8 mouse cellular contexts compared by ENCODE assay signal in the genomic region with DNA sequence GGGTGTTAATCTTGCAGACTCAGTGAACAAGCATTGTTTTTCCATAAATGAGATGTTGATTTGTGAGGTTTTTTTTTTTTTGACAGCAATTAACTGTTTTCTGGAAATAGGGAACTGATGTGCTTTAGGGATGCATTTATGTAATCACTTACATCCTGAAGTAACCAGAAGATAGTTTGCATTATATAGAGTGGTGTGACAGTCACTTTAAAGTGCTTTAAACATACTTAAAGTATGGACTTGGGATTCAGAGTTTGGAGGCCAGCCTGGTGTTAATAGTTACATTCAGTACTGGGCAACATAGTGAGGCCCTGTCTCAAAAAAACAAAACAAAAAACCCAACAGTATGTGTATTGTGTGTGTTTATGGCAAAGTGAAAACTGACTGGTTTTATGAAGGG. TPM values are rescaled to one million over a fixed set of nuclear protein-coding genes. Genes with fewer than 3 reads are reported as not detected.
A peak's percentile ranks its signal among the peaks of the same experiment; 100 is the strongest.
DNase-seq lines count a peak whose midpoint lies in the region; ATAC-seq and TF ChIP-seq lines count a peak whose summit lies in the region.

No protein-coding gene starts in this region.

- intact Hi-C loops in heart, adult 2 months (cut with DNase I) = loop anchor here (2.0 kb wide), 1 partner anchor 47 kb away; a partner anchor contains a TSS

- no peaks in the 10 kb centered on the region for H3K27me3 ChIP-seq in heart, adult 2 months (ENCODE audit: control insufficient read depth, insufficient read depth, low read length)
- H3K27me3 ChIP-seq in ES-Bruce4 (ENCODE audit: control insufficient read depth, insufficient read depth, low read length, poor library complexity, severe bottlenecking) = no peaks in the 10 kb centered on the region
- no peaks in the 10 kb centered on the region for H3K27me3 ChIP-seq in heart, postnatal 0 days (ENCODE audit: control insufficient read depth, insufficient read depth, low read length)
- H3K27me3 ChIP-seq in liver, embryonic 16.5 days (ENCODE audit: control insufficient read depth, insufficient read depth, low read depth, low read length) = no peaks in the 10 kb centered on the region

- H3K9ac ChIP-seq in heart, adult 2 months (ENCODE audit: low read depth, low read length) = no peak overlapping the region
- peak overlapping the region; percentile 96 for H3K9ac ChIP-seq in ES-Bruce4 (ENCODE audit: low read depth, poor library complexity, severe bottlenecking)
- H3K9ac ChIP-seq in heart, postnatal 0 days (replicated peaks; ENCODE audit: low read depth, low read length) = peak overlapping the region; percentile 93; the same call in 1 of the 2 replicates
- no peak overlapping the region; the same call in 1 of the 2 replicates for H3K9ac ChIP-seq in liver, embryonic 16.5 days (ENCODE audit: low read depth, low read length)

- H3K4me2 ChIP-seq in heart, postnatal 0 days (ENCODE audit: low read depth, low read length) = peak overlapping the region; percentile 64
- peak overlapping the region; percentile 72 for H3K4me2 ChIP-seq in liver, embryonic 16.5 days (ENCODE audit: low read depth, low read length)

- peaks cover 23% of the 10 kb centered on the region for H3K36me3 ChIP-seq in heart, adult 2 months (ENCODE audit: control insufficient read depth, insufficient read depth, low read length)
- peaks cover 46% of the 10 kb centered on the region for H3K36me3 ChIP-seq in ES-Bruce4 (ENCODE audit: control insufficient read depth, insufficient read depth, low read length, poor library complexity, severe bottlenecking)
- H3K36me3 ChIP-seq in heart, postnatal 0 days (replicated peaks; ENCODE audit: control insufficient read depth, insufficient read depth, low read length) = peaks cover 32% of the 10 kb centered on the region
- peaks cover 40% of the 10 kb centered on the region for H3K36me3 ChIP-seq in liver, embryonic 16.5 days (ENCODE audit: control insufficient read depth, insufficient read depth)

- no peak for TF ChIP-seq CTCF in heart, adult 2 months (IDR thresholded peaks at IDR 0.05)
- no peak for TF ChIP-seq CTCF in ES-Bruce4 (IDR thresholded peaks at IDR 0.05; ENCODE audit: low read depth, low read length)
- no peak for TF ChIP-seq CTCF in heart, postnatal 0 days (IDR thresholded peaks at IDR 0.05; ENCODE audit: low read depth)

- H3K79me2 ChIP-seq in heart, adult 2 months (replicated peaks; ENCODE audit: control insufficient read depth, insufficient read depth, low read length) = no peaks in the 10 kb centered on the region; the same call in 1 of the 2 replicates

- H3K9me3 ChIP-seq in ES-Bruce4 (replicated peaks; ENCODE audit: control insufficient read depth, insufficient read depth, low read length, poor library complexity, severe bottlenecking) = peaks cover 7% of the 10 kb centered on the region
- no peaks in the 10 kb centered on the region for H3K9me3 ChIP-seq in heart, postnatal 0 days (replicated peaks; ENCODE audit: control insufficient read depth, low read length)
- peaks cover 2% of the 10 kb centered on the region; the same call in 1 of the 2 replicates for H3K9me3 ChIP-seq in liver, embryonic 16.5 days (replicated peaks; ENCODE audit: control insufficient read depth, low read length)

- no peak for TF ChIP-seq POLR2A in heart, adult 2 months (IDR thresholded peaks at IDR 0.05; ENCODE audit: insufficient read depth, low read depth, low read length)
- no peak for TF ChIP-seq POLR2A in ES-Bruce4 (IDR thresholded peaks at IDR 0.05; ENCODE audit: insufficient read depth, low read length)

- no peak for TF ChIP-seq EP300 in heart, adult 2 months (IDR thresholded peaks at IDR 0.05; ENCODE audit: insufficient read depth, low read depth, low read length)
- no peak for TF ChIP-seq EP300 in ES-Bruce4 (IDR thresholded peaks at IDR 0.05; ENCODE audit: insufficient read depth, low read depth, low read length)
- no peak for TF ChIP-seq EP300 in heart, postnatal 0 days (IDR thresholded peaks at IDR 0.05; ENCODE audit: low read depth)

- no peak for DNase-seq in heart, adult 2 months
- DNase-seq in heart, postnatal 4 days = no peak
- DNase-seq in heart, postnatal 0 days (ENCODE audit: low spot score) = no peak
- DNase-seq in retina, postnatal 1 day = no peak
- no peak for DNase-seq in thymus, postnatal 4 days
- DNase-seq in kidney, postnatal 4 days = no peak

- H3K4me1 ChIP-seq in heart, adult 2 months (ENCODE audit: control insufficient read depth, insufficient read depth, low read length) = peaks cover 8% of the 10 kb centered on the region
- no peaks in the 10 kb centered on the region for H3K4me1 ChIP-seq in ES-Bruce4 (ENCODE audit: control insufficient read depth, insufficient read depth, low read length)
- H3K4me1 ChIP-seq in heart, postnatal 0 days (ENCODE audit: control insufficient read depth, insufficient read depth) = peaks cover 14% of the 10 kb centered on the region
- H3K4me1 ChIP-seq in liver, embryonic 16.5 days (ENCODE audit: control insufficient read depth, low read depth, low read length) = peaks cover 6% of the 10 kb centered on the region

- ATAC-seq in heart, postnatal 0 days (ENCODE audit: insufficient read depth, low read depth) = no peak
- no peak for ATAC-seq in liver, embryonic 16.5 days (ENCODE audit: low read depth)

- H3K4me3 ChIP-seq in heart, adult 2 months = peak overlapping the region; percentile 95
- peak overlapping the region; percentile 90 for H3K4me3 ChIP-seq in ES-Bruce4 (ENCODE audit: low read depth, low read length)
- H3K4me3 ChIP-seq in heart, postnatal 0 days (ENCODE audit: low read depth, low read length) = peak overlapping the region; percentile 87
- H3K4me3 ChIP-seq in liver, embryonic 16.5 days (ENCODE audit: low read depth, low read length) = peak overlapping the region; percentile 94

- peak overlapping the region; percentile 98; the same call in 1 of the 2 replicates for H3K27ac ChIP-seq in heart, adult 2 months
- no peak overlapping the region for H3K27ac ChIP-seq in ES-Bruce4 (ENCODE audit: insufficient read depth, low read length)
- H3K27ac ChIP-seq in heart, postnatal 0 days (ENCODE audit: low read depth) = peak overlapping the region; percentile 96; the same call in 1 of the 2 replicates
- no peak overlapping the region for H3K27ac ChIP-seq in liver, embryonic 16.5 days (ENCODE audit: low read length)

RNA-seq across cellular contexts. Expression of a gene that starts 1.4 kb away (rescaled TPM):
- total RNA-seq in heart, adult 2 months (2021) = 100 to 1,000 TPM; 442 to 494 TPM
- 384 and 453 TPM in 2 replicates for polyA plus RNA-seq in heart, adult 2 months (2012; rRNA removed)
- total RNA-seq in heart, postnatal 4 days (2021) = 100 to 1,000 TPM; 703 to 721 TPM
- polyA plus RNA-seq in ES-Bruce4 (2011; ENCODE audit: insufficient read depth, insufficient read length, low read depth, missing spikeins) = 1,129 and 1,194 TPM in 2 replicates
- 180 and 221 TPM in 2 replicates for total RNA-seq in heart, postnatal 0 days (2014; rRNA removed; ENCODE audit: low replicate concordance)
- 118 and 121 TPM in 2 replicates for polyA plus RNA-seq in heart, postnatal 0 days (2015; fragmentation: Nextera tagmentation; extraction: Ambion mirVana)
- 64.7 and 67.7 TPM in 2 replicates for polyA plus RNA-seq in liver, embryonic 16.5 days (2015; fragmentation: Nextera tagmentation; extraction: Ambion mirVana)

RNA-seq across cellular contexts. Expression of a gene that starts 12.9 kb away (rescaled TPM):
- 10 to 100 TPM; 22.8 to 23.2 TPM for total RNA-seq in heart, adult 2 months (2021)
- 75.5 and 78.4 TPM in 2 replicates for polyA plus RNA-seq in heart, adult 2 months (2012; rRNA removed)
- total RNA-seq in heart, postnatal 4 days (2021) = 10 to 100 TPM; 26.4 to 28.0 TPM
- 49.7 and 55.4 TPM in 2 replicates for polyA plus RNA-seq in ES-Bruce4 (2011; ENCODE audit: insufficient read depth, insufficient read length, low read depth, missing spikeins)
- 16.8 and 25.7 TPM in 2 replicates for total RNA-seq in heart, postnatal 0 days (2014; rRNA removed; ENCODE audit: low replicate concordance)
- polyA plus RNA-seq in heart, postnatal 0 days (2015; fragmentation: Nextera tagmentation; extraction: Ambion mirVana) = 71.4 and 73.4 TPM in 2 replicates
- 120 and 139 TPM in 2 replicates for polyA plus RNA-seq in liver, embryonic 16.5 days (2015; fragmentation: Nextera tagmentation; extraction: Ambion mirVana)

RNA-seq across cellular contexts. Expression of a gene that starts 26.6 kb away (rescaled TPM):
- total RNA-seq in heart, adult 2 months (2021) = under 1 TPM; 0.36 to 0.60 TPM
- polyA plus RNA-seq in heart, adult 2 months (2012; rRNA removed) = 0.31 and 0.44 TPM in 2 replicates
- total RNA-seq in heart, postnatal 4 days (2021) = 1 to 10 TPM in 1 of 2 experiments, under 1 TPM in 1; 0.77 to 1.6 TPM
- 1.8 and 2.8 TPM in 2 replicates for polyA plus RNA-seq in ES-Bruce4 (2011; ENCODE audit: insufficient read depth, insufficient read length, low read depth, missing spikeins)
- 0.19 and 0.81 TPM in 2 replicates for total RNA-seq in heart, postnatal 0 days (2014; rRNA removed; ENCODE audit: low replicate concordance)
- polyA plus RNA-seq in heart, postnatal 0 days (2015; fragmentation: Nextera tagmentation; extraction: Ambion mirVana) = 0.75 and 1.9 TPM in 2 replicates
- polyA plus RNA-seq in liver, embryonic 16.5 days (2015; fragmentation: Nextera tagmentation; extraction: Ambion mirVana) = 0.04 and 0.07 TPM in 2 replicates

RNA-seq across cellular contexts. Expression of a gene that starts 31.8 kb away (rescaled TPM):
- not detected for total RNA-seq in heart, adult 2 months (2021)
- polyA plus RNA-seq in heart, adult 2 months (2012; rRNA removed) = not detected in 2 replicates
- 1 to 10 TPM in 1 of 2 experiments, not detected in 1; 7.3 TPM for total RNA-seq in heart, postnatal 4 days (2021)
- not detected in 2 replicates for polyA plus RNA-seq in ES-Bruce4 (2011; ENCODE audit: insufficient read depth, insufficient read length, low read depth, missing spikeins)
- total RNA-seq in heart, postnatal 0 days (2014; rRNA removed; ENCODE audit: low replicate concordance) = not detected in 2 replicates
- polyA plus RNA-seq in heart, postnatal 0 days (2015; fragmentation: Nextera tagmentation; extraction: Ambion mirVana) = not detected in 2 replicates
- not detected in 2 replicates for polyA plus RNA-seq in liver, embryonic 16.5 days (2015; fragmentation: Nextera tagmentation; extraction: Ambion mirVana)

RNA-seq across cellular contexts. Expression of a gene that starts 45.1 kb away (rescaled TPM):
- 1 to 10 TPM; 2.1 to 2.4 TPM for total RNA-seq in heart, adult 2 months (2021)
- 4.1 and 5.5 TPM in 2 replicates for polyA plus RNA-seq in heart, adult 2 months (2012; rRNA removed)
- total RNA-seq in heart, postnatal 4 days (2021) = 1 to 10 TPM; 5.4 to 6.1 TPM
- 11.1 and 14.0 TPM in 2 replicates for polyA plus RNA-seq in ES-Bruce4 (2011; ENCODE audit: insufficient read depth, insufficient read length, low read depth, missing spikeins)
- 4.7 and 6.1 TPM in 2 replicates for total RNA-seq in heart, postnatal 0 days (2014; rRNA removed; ENCODE audit: low replicate concordance)
- polyA plus RNA-seq in heart, postnatal 0 days (2015; fragmentation: Nextera tagmentation; extraction: Ambion mirVana) = 4.1 and 4.6 TPM in 2 replicates
- 1.4 and 2.0 TPM in 2 replicates for polyA plus RNA-seq in liver, embryonic 16.5 days (2015; fragmentation: Nextera tagmentation; extraction: Ambion mirVana)

Comparison
In these comparisons a context has a peak if more than half of its experiments do, and no peak if none do; other contexts are left out.
1. H3K9ac ChIP-seq: peak in ES-Bruce4 (single experiment) and heart, postnatal 0 days (single experiment); none in heart, adult 2 months (single experiment) and liver, embryonic 16.5 days (single experiment).
2. H3K27ac ChIP-seq: peak in heart, adult 2 months (single experiment) and heart, postnatal 0 days (single experiment); none in ES-Bruce4 (single experiment) and liver, embryonic 16.5 days (single experiment).
3. Peak in every context shown above with its lines, with median percentiles within 50 percentile points of each other: H3K4me3 ChIP-seq.